Mouse (Mus musculus): ENCODE results near the gene Slc35b1. TPM values are rescaled to one million over a fixed set of nuclear protein-coding genes. Genes with fewer than 3 reads are reported as not detected.
A peak's percentile ranks its signal among the peaks of the same experiment; 100 is the strongest.

Slc35b1 gene
- 142 and 147 TPM in 2 replicates for polyA plus RNA-seq (2015; fragmentation: Nextera tagmentation; extraction: Ambion mirVana)

DNA sequence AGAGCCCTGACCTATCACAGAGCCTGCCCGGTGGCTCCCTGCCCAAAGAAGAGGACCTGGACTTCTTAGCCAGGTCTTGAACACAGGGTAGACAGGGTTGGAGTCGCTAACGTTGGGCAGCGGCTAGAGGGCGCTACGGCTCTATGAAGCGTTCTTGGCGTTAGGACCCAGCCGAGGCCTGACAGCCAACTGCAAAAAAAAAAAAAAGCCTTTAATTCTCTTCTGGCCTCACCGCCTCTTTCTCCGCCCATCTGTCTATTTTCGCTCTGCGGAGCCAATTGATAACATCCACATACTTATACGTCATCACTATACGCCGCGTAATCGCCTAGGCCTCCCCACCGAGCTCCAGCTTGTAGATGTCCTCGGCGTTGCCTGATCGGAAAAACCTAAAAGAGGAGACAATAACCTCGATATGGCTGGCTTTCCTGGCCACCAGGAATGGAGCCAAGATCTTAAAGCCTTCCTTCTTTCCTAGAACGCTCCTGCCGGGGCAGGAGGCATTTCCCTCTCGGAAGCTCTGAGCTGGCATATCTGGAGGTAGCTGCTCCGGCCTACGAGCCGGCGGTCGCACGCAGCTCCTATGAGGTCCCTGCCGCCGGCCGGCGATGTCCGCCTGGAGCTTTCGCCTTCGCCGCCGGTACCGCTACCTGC is at the start of gene Slc35b1:
TSS of gene Slc35b1 (plus strand) at position 374 of the 654 bp plus-strand sequence.
- under 1% methylated on average over 42 of the region's 42 CpGs for WGBS
- Histone ChIP-seq H3K27me3 (replicated peaks; ENCODE audit: control insufficient read depth, insufficient read depth, low read length) (no peaks in the 10 kb centered on the region), H3K4me3 (ENCODE audit: low read length) (peak within 1 kb of the TSS; percentile 90), H3K9ac (ENCODE audit: low read depth, low read length) (peak within 1 kb of the TSS; percentile 81), H3K27ac (ENCODE audit: low read depth, low read length) (peak within 1 kb of the TSS; percentile 89), H3K4me2 (ENCODE audit: low read length) (peak within 1 kb of the TSS; percentile 75), H3K9me3 (ENCODE audit: control insufficient read depth, low read length) (no peaks in the 10 kb centered on the region), H3K4me1 (ENCODE audit: control insufficient read depth, insufficient read depth, low read depth, low read length) (peaks cover 12% of the 10 kb centered on the region), H3K36me3 (ENCODE audit: control insufficient read depth, insufficient read depth, low read length) (peaks cover 11% of the 10 kb centered on the region)
- peak; percentile 96 for ATAC-seq

DNA sequence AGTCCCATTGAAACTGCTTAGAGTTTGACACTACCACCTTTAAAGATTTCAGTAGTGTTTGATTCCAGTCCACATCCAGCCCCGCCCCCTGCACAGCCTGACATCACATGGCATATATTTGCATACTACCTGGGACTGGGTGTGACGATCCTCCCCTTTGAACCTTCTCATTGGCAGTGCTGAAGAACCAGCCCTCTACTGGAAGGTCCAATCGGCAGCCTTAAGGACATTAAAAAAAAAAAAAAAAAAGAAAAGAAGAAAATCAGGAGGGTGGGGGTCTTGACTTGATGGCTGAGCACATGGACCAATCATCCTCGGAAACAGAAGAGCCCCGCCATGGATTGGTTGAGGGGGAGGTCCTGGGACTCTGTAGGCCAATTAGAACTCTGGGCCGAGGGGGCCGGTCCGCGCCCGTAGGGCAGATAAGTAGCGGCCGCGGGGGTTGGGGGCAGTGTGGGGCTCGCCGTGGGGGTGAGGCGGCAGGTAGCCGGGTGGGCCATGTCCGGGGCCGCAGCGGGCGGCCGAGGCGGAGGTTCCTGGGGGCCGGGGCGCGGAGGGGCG is 47.8 kb upstream of the Slc35b1 start, which contains the start of gene Fam117a:
TSS of gene Fam117a (plus strand) at position 451 of the 561 bp plus-strand sequence.
- Histone ChIP-seq H3K9me3 (ENCODE audit: control insufficient read depth, low read length) (no peaks in the 10 kb centered on the region), H3K27me3 (replicated peaks; ENCODE audit: control insufficient read depth, insufficient read depth, low read length) (no peaks in the 10 kb centered on the region; the same call in 1 of the 2 replicates), H3K4me3 (ENCODE audit: low read length) (peak within 1 kb of the TSS; percentile 89), H3K36me3 (ENCODE audit: control insufficient read depth, insufficient read depth, low read length) (no peaks in the 10 kb centered on the region), H3K27ac (ENCODE audit: low read depth, low read length) (peak within 1 kb of the TSS; percentile 54; the same call in 1 of the 2 replicates), H3K4me2 (ENCODE audit: low read length) (peak within 1 kb of the TSS; percentile 99), H3K9ac (ENCODE audit: low read depth, low read length) (peak within 1 kb of the TSS; percentile 79), H3K4me1 (ENCODE audit: control insufficient read depth, insufficient read depth, low read depth, low read length) (peaks cover 12% of the 10 kb centered on the region)
- WGBS = 0% methylated on average over 11 of the region's 27 CpGs
- peak; percentile 99 for ATAC-seq

DNA sequence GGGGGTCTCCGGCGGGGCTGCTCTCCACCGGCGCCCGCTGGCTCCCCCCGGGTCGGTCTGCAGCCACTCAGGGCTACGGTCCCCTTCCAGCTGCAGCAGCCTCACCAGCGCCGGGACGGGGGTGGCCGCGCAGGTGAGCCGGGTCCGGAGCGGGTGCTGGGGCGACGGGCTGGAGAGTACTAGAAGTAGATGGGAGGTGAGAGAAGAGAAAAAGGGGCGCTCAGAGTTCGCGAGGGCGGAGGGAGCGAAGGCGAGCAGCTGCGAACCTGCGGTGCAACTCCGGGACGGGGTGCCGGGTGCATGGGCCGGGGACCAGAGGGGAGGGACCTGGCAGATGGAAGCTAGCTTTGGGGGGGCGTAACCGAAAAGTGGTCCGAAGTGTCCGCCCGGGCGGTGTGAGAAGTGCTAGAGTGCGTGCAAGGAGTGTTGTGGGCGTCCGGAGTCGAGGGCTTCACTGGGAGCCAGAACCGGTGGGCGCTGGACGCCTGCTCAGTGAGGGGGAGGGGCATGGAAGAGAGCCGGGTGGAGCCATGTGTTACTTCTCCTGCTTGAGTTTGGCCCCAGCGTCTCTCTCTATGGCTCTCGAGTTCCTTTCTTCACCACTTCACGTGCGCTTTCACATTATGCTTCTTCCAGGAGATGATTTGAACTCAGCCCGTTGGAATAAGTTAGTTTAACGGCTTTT is 47.2 kb upstream of the Slc35b1 start:
- H3K27me3 ChIP-seq (replicated peaks; ENCODE audit: control insufficient read depth, insufficient read depth, low read length) = no peaks in the 10 kb centered on the region; the same call in 1 of the 2 replicates
- ATAC-seq = peak; percentile 76
- peak overlapping the region; percentile 99 for H3K4me2 ChIP-seq (ENCODE audit: low read length)

DNA sequence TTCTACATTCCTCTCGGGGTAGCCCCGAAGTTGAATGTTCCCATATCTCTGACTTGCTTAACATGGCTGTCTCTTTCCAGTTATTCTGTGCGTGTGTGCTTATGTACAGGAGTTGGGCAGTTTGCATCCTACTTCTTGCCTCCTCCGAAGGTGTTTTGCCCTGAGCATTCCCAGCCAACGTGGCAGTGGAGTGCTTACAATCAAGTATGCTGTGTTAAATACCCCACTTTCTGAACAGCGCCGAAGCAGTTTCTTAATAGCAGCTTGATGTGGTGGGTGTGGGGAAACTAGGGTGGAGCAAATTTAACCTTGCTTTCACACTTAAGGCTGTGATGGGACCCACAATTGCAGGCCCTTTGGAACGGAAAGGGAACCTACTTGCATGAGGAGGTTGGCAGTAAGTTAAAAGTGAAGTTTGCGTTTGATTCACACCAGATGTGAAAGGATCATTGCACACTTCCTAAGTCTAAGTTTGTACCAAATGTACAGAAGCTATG is 46.6 kb upstream of the Slc35b1 start:
- ATAC-seq = no peak
- Histone ChIP-seq H3K4me3 (ENCODE audit: low read length) (peak overlapping the region; percentile 89), H3K36me3 (ENCODE audit: control insufficient read depth, insufficient read depth, low read length) (no peaks in the 10 kb centered on the region), H3K4me1 (ENCODE audit: control insufficient read depth, insufficient read depth, low read depth, low read length) (peaks cover 12% of the 10 kb centered on the region), H3K4me2 (ENCODE audit: low read length) (peak overlapping the region; percentile 99), H3K9me3 (ENCODE audit: control insufficient read depth, low read length) (no peaks in the 10 kb centered on the region), H3K27ac (ENCODE audit: low read depth, low read length) (no peak overlapping the region), H3K9ac (ENCODE audit: low read depth, low read length) (no peak overlapping the region; the same call in 1 of the 2 replicates), H3K27me3 (replicated peaks; ENCODE audit: control insufficient read depth, insufficient read depth, low read length) (no peaks in the 10 kb centered on the region; the same call in 1 of the 2 replicates)
- WGBS = 25% methylated on average over 9 of the region's 9 CpGs

More for the DNA sequence above, 47.2 kb upstream of the Slc35b1 start:
- H3K9me3 ChIP-seq (ENCODE audit: control insufficient read depth, low read length) = no peaks in the 10 kb centered on the region
- WGBS = under 1% methylated on average over 44 of the region's 50 CpGs
- H3K4me1 ChIP-seq (ENCODE audit: control insufficient read depth, insufficient read depth, low read depth, low read length) = peaks cover 12% of the 10 kb centered on the region
- no peaks in the 10 kb centered on the region for H3K36me3 ChIP-seq (ENCODE audit: control insufficient read depth, insufficient read depth, low read length)
- peak overlapping the region; percentile 89 for H3K4me3 ChIP-seq (ENCODE audit: low read length)
- peak overlapping the region; percentile 54; the same call in 1 of the 2 replicates for H3K27ac ChIP-seq (ENCODE audit: low read depth, low read length)
- H3K9ac ChIP-seq (ENCODE audit: low read depth, low read length) = peak overlapping the region; percentile 79

DNA sequence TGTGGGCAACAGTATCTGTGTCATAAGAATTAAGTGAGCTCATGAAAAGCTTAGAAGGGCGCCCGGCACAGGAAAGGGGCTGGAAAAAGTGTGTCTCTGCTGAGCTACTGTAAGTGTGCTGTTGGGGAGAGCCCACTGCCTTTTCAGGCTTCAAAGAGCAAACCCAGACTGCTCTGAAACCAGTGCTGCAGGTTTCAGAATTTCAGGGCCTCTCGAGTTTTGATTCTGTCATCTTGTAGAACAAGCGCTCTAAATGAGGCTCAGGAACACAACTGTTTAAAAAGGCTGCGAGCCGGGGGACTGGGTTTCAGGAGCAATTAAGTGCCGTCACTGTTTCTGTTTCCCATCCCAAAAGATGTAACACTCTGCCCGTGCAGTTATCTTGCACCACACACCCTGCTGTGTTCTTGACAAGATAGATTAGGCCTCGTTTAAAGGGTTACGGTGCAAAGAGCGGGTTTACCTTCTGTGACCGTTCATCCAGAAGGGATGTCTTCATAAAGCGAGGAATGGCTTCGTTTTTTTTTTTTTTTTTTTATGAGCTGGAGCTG is 44.9 kb upstream of the Slc35b1 start:
- Histone ChIP-seq H3K4me3 (ENCODE audit: low read length) (no peak overlapping the region), H3K9ac (ENCODE audit: low read depth, low read length) (no peak overlapping the region; the same call in 1 of the 2 replicates), H3K27ac (ENCODE audit: low read depth, low read length) (no peak overlapping the region), H3K27me3 (replicated peaks; ENCODE audit: control insufficient read depth, insufficient read depth, low read length) (no peaks in the 10 kb centered on the region; the same call in 1 of the 2 replicates), H3K4me2 (ENCODE audit: low read length) (peak overlapping the region; percentile 27), H3K36me3 (ENCODE audit: control insufficient read depth, insufficient read depth, low read length) (no peaks in the 10 kb centered on the region), H3K4me1 (ENCODE audit: control insufficient read depth, insufficient read depth, low read depth, low read length) (peaks cover 12% of the 10 kb centered on the region), H3K9me3 (ENCODE audit: control insufficient read depth, low read length) (no peaks in the 10 kb centered on the region)
- WGBS = 15% methylated on average over 14 of the region's 14 CpGs
- ATAC-seq = no peak

DNA sequence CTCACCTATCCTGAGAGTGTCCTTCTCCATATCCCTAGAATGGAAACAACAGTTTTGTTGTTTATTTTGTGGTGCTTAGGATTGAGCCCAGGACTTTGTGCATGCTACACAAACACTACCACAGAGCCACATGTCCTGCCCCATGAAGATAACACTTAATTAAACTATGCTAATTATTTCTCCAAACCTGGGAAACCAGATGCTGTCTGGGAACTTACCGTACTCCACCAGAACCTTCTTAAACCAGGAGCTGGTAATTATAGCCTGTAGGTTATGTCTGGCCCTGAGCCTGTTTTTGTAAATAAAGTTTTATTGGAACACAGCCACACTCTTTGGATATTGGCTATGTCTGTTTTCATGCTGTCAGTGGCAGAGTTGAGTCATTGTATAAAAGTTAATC is 44.2 kb upstream of the Slc35b1 start:
- ATAC-seq = no peak
- Histone ChIP-seq H3K4me1 (ENCODE audit: control insufficient read depth, insufficient read depth, low read depth, low read length) (peaks cover 12% of the 10 kb centered on the region), H3K27me3 (replicated peaks; ENCODE audit: control insufficient read depth, insufficient read depth, low read length) (no peaks in the 10 kb centered on the region; the same call in 1 of the 2 replicates), H3K9me3 (ENCODE audit: control insufficient read depth, low read length) (no peaks in the 10 kb centered on the region), H3K27ac (ENCODE audit: low read depth, low read length) (no peak overlapping the region), H3K4me3 (ENCODE audit: low read length) (no peak overlapping the region), H3K4me2 (ENCODE audit: low read length) (no peak overlapping the region), H3K9ac (ENCODE audit: low read depth, low read length) (no peak overlapping the region), H3K36me3 (ENCODE audit: control insufficient read depth, insufficient read depth, low read length) (no peaks in the 10 kb centered on the region)
- 23% methylated on average over 1 of the region's 1 CpGs for WGBS

DNA sequence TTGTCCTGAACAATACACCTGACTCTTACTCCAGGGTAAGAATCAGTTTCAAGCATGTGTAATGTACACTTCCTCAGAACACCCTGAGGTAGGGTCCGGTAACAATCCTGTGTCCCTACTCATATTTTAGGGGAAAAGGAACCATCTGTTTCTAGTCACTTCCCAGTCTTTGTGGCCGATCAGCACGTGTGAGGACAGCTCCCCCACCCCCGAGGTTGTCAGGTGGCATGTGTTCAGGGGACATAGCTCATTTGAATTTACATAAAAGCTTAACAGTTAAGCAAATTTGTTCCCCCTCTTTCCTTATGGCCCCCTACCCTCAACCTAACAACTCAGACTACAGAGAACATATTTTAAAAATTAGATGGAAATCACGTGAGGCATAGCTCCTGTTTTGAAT is 43.8 kb upstream of the Slc35b1 start:
- Histone ChIP-seq H3K27ac (ENCODE audit: low read depth, low read length) (no peak overlapping the region), H3K4me3 (ENCODE audit: low read length) (no peak overlapping the region), H3K4me2 (ENCODE audit: low read length) (no peak overlapping the region), H3K9me3 (ENCODE audit: control insufficient read depth, low read length) (no peaks in the 10 kb centered on the region), H3K36me3 (ENCODE audit: control insufficient read depth, insufficient read depth, low read length) (no peaks in the 10 kb centered on the region), H3K9ac (ENCODE audit: low read depth, low read length) (no peak overlapping the region), H3K4me1 (ENCODE audit: control insufficient read depth, insufficient read depth, low read depth, low read length) (peaks cover 12% of the 10 kb centered on the region), H3K27me3 (replicated peaks; ENCODE audit: control insufficient read depth, insufficient read depth, low read length) (no peaks in the 10 kb centered on the region; the same call in 1 of the 2 replicates)
- 37% methylated on average over 5 of the region's 5 CpGs for WGBS
- no peak for ATAC-seq

DNA sequence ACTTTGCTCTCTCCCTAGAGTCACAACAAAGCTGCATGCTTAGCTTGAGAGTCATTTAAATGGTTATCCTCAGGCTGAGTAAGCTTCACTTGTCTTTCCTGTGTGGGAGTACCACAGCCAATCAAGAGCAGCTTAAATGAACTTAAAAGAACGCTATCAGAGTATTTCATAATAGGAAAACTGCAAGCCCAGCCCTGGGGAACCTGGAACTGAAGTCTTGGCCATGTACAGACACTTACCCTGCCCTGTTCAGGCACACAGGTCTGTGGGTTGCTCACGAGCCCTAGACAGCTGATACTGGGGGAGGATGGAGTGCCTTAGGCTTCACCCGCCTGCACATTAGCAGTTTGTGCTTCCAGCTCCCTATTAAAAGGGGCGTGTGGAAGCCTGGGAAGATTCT is 41.3 kb upstream of the Slc35b1 start:
- no peaks in the 10 kb centered on the region; the same call in 1 of the 2 replicates for H3K27me3 ChIP-seq (replicated peaks; ENCODE audit: control insufficient read depth, insufficient read depth, low read length)
- no peak overlapping the region for H3K4me3 ChIP-seq (ENCODE audit: low read length)
- no peaks in the 10 kb centered on the region for H3K36me3 ChIP-seq (ENCODE audit: control insufficient read depth, insufficient read depth, low read length)
- 63% methylated on average over 4 of the region's 4 CpGs for WGBS
- H3K4me2 ChIP-seq (ENCODE audit: low read length) = no peak overlapping the region
- no peak overlapping the region for H3K27ac ChIP-seq (ENCODE audit: low read depth, low read length)
- no peak for ATAC-seq
- H3K9me3 ChIP-seq (ENCODE audit: control insufficient read depth, low read length) = no peaks in the 10 kb centered on the region
- peaks cover 6% of the 10 kb centered on the region for H3K4me1 ChIP-seq (ENCODE audit: control insufficient read depth, insufficient read depth, low read depth, low read length)
- H3K9ac ChIP-seq (ENCODE audit: low read depth, low read length) = no peak overlapping the region

Data from hindbrain, embryonic 16.5 days (tissue).